Mouse (Mus musculus): ENCODE data around the gene Nemp1. TPM values are rescaled to one million over a fixed set of nuclear protein-coding genes. Genes with fewer than 3 reads are reported as not detected.

The Nemp1 gene
- total RNA-seq, 2 experiments from 2014 or later = 4.0 to 5.5 TPM

DNA sequence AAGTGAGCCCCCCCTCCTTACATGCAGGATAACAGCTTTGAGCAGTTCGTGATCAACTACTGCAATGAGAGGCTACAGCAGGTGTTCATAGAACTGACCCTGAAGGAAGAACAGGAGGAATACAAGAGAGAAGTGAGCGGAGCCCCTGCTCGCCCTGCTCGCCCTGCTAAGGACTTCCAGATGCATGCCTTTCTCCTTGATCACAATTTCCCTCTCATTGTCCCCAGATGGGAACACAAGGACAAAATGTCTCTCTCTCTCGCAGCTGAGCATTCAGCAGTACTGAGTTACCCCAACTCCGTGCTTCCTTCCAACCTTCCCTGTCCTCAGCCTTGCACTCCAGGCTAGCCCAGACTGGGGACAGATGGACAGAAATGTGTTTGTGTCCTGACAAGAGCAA is 46.0 kb downstream of the Nemp1 start:
- DNase-seq (ENCODE audit: low spot score in 2 of 2) = no peak

DNA sequence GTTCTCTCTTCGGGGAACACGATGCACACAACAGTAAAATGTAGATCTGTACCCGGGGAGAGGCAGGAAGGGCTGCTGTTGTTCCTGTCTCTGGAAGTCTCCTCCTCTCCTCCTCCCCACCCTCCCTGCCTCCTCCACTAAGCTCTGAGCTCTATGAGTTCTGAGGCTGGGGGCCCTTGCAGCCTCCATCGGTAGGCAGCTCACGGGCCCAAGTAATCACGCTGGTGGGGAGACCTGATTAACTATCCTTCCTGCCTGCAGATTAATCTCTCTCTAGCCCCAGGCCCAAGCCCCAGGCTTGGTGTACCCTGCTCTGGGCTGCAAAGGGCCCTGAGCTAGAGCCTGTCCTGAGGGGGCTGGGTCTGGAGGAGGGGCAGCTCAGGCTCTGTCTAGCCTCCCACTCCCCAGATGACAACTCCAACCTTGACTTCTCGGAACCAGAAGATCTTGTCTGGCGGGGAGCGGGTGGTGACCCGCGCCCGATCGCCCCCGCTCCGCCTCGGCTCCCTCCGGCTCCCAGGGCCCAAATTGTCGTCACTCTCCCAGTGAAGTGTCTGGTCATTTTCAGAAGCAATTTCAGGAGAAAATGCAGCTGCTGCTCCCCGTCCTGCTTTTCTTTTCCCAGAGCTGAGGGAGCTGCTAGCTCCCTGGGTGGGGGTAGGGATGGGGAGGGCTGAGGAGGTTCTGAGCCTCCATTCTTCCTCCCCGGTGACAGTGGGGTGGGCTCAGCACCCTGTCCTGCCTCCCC is 55.1 kb downstream of the Nemp1 start:
- DNase-seq (ENCODE audit: low spot score in 2 of 2) = no peak

DNA sequence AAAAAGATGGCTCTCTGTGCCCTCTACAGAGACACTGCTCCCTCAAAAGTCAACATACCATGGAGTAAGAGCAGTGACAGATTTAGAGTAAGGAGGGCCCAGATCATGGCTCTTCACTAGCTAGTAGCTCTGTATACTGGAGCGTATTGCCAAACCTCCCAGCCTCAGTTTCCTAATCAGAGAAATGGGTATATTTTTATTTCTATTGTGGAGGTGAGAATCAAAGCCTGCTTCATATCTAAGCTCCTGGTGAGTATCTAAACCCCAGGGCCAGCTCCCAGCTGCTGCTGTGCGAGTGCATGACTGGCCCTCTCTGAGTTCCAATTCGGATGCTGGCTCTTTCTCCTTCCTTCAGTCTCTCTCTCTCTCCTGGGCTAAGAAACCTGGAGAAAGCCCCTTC is 57.5 kb downstream of the Nemp1 start, which contains the start of gene Tac2:
Tac2 (plus strand) TSS at position 301 of the 400 bp plus-strand sequence.
- DNase-seq (ENCODE audit: low spot score in 2 of 2) = no peak

DNA sequence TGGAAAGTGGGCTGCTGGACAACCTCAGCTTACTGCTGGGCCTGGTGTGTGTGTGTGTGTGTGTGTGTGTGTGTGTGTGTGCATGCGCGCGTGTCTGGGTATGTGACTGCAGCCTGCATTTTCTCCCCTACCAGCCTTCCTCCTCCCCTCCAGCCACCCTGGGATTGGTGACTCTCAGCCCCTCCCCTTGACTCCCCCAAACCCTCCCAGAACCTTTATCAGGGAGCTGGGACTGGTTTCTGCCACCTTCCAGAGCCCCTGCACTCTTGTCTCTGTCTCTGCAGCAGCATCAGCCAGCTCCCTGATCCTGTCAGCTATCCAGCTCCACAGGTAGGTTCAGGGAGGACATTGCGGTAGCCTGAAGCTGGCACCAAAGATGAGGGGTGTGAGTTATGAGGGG is 58.4 kb downstream of the Nemp1 start:
- DNase-seq (ENCODE audit: low spot score in 2 of 2) = no peak

DNA sequence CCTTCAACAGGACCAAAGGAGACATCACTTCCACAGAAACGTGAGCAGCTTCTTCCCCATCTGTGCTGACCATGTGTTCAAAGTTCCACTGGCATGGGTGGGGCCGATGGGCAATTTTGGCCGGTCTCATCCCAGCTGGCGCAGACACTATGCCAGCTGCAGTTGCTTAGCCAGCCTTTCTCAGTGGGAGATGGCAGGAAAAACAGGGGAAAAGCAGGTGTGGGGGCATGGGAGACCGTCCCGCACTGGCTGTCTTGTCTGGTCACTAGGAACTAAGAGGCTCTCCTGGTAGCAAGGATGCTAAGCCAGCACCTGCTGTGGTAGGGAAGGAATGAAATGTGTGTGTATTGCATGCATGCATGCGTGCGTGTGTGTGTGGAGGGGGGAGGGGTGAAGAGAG is 61.7 kb downstream of the Nemp1 start:
- DNase-seq (ENCODE audit: low spot score in 2 of 2) = peak; percentile 36 to 49

DNA sequence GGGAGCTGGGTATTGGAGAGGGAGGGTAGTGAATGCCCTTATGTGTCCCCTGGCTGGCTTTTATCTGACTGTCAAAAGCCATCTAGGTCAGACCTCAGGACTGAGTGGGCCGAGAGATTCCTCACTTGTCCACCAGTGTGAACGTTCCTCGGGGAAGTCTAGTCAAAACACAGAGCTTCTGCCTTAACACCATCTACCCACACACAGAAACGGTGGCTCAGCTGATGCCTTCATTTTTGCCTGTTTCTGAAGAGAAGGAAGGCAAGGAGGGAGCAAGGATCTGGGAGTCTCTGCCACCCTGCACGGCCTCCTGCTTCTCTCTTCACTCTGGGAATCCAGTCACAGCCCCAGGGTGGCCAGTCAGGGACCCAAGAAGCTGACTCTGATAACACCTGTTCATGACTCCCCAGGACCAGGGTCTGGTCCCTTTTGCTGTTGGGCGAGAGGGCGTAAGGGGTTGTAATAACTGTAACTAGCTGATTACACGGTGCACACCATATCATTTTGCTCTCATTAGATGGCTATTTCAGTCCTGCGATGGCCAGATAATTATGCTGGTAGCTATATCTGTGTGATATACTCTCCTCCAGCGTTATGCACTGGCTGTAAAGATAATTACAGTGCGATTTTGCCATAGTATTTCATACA is 63.7 kb downstream of the Nemp1 start:
- no peak for DNase-seq (ENCODE audit: low spot score in 2 of 2)

DNA sequence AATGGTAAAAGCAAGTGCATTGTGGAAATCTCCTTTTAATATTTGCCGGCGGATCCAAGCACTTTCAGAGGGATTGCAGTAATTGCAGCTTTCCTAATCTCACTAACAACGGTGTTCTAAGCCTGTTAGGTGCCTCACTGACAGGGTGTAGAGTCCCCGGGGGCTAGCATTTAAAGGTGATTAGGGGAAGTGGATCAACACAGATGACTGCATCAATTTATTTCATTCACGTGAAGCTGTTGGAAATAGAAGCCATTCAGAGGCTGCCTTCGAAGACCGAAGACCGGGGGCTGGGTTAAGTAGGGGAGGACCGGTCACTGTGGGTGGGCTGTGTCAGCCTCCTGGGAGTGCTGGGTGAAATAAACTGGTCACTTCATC is 64.2 kb downstream of the Nemp1 start:
- no peak for DNase-seq (ENCODE audit: low spot score in 2 of 2)

DNA sequence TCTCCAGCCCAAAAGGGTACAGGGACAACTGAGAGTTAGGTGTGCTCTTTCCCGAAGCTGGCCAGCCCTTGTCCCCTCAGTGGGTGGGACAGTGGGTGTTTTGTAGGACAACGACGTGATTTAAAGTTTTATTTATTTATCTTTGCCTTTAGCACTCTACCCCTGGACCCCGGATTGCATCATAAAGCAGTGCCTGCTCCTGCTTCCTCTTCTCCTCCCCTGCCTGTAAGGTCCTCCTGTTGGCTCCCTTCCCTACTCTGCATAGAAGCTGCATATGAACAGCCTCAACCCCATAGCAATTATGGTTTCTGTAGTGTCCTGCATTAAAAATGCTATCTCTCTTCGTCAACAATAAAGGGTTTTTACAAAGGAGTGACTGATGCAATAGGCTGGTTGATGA is 64.7 kb downstream of the Nemp1 start:
- DNase-seq (ENCODE audit: low spot score in 2 of 2) = no peak

DNA sequence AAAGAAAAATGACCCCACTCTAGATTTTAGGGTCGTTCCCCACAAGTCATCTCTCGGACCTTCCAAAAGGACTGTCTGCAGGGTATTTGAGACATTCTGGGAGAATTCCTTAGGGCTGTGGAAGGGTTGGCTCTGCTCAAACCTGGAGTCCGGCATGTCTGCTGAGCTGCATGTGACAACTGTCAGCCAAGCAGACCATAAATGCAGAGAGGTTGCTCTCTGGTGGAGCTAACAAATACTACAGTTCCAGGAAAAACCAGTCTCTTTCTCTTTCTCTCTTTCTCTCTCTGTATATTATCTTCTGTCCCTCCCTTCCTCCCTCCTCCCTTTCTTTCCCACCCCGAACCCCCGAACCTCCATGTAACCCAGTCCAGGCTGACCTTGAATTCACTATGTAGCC is 67.7 kb downstream of the Nemp1 start:
- no peak for DNase-seq (ENCODE audit: low spot score in 2 of 2)

DNA sequence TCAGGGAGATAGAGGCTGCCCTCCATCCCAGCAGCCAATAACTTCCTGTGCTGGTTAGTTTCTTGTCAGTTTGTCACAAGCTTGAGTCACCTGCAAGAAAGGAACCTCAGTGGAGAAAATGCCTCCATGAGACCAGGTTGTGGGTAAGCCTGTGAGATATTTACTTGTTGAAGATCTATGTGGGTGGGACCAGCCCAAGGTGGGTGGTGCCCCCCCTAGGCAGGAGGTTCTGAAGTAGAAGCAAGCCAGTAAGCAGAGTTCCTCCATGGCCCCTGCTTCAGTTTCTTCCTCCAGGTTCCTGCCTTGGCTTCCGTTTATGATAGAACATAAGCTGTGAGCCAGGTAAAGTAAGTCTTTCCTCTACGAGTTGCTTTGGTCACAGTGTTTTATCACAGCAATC is 69.6 kb downstream of the Nemp1 start:
- DNase-seq (ENCODE audit: low spot score in 2 of 2) = no peak

DNA sequence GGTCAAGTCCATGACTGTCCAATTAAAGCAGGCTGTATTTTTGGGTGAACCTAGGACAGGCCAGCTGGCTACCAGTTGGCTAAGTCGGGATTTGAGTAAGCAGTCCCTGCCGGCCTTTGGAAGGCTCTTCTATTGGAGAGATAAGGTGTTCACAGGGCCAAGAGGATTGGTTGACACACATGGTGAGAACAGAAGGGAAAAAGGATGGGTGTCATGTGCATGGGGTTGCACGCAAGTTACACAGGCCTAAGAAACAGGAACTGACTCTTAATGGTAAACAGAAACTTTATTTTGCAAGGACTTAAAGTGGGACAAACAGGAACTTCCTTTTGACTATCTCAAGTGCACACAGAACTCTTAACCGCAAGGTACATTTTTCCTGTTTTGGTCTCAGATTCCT is 70.2 kb downstream of the Nemp1 start:
- DNase-seq (ENCODE audit: low spot score in 2 of 2) = no peak

DNA sequence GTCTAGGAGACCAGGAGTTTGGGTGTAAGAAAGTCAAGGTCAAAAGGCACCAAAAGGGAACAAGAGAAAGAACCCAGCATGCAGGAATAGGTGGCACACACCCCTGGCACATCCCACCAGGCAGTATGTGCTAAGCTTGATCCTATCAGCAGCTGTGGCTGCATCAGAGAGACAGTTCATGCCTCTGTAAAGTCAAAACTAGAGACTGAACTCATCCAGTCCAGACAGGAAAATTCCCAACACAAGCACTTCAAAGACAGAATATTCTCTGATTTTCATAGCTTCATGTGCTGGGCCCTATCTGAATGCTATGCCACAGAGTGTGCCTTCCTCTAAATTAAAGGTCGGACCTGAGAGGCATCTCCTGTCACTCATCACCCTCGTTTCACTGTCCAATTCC is 70.9 kb downstream of the Nemp1 start:
- DNase-seq (ENCODE audit: low spot score in 2 of 2) = no peak

DNA sequence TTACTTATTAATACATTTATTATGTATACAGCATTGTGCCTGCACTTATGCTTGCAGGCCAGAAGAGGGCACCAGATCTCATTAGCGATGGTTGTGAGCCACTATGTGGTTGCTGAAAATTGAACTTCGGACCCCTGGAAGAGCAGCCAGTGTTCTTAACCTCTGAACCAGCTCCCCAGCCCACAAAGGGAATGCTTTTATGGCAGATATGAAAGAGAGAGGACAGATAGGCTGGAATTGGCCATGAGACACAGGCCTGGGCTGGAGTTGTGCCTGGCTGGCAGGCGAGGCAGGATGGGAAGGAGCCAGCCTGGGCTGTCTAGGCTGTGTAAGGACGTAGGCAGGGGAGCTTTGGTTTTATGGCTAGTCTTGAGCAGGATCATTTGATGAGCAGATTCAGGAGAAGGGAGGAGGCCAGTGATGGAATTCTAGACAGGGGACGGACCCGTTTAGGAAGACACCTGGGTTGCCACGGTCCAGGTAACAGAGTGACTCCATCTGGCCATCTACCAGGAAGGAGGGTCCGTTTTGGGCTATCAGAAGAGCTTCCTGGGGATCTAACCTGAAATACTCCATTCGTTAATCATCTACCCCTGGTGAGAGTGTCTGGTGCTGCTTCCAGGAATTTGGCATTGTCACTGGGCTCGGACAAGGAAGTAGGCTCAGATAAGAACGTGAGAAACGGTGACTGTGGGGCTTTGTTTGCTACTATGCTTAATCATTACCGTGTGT is 71.6 kb downstream of the Nemp1 start:
- peak in 1 of 2 experiments; percentile 42 for DNase-seq (ENCODE audit: low spot score in 2 of 2)

DNA sequence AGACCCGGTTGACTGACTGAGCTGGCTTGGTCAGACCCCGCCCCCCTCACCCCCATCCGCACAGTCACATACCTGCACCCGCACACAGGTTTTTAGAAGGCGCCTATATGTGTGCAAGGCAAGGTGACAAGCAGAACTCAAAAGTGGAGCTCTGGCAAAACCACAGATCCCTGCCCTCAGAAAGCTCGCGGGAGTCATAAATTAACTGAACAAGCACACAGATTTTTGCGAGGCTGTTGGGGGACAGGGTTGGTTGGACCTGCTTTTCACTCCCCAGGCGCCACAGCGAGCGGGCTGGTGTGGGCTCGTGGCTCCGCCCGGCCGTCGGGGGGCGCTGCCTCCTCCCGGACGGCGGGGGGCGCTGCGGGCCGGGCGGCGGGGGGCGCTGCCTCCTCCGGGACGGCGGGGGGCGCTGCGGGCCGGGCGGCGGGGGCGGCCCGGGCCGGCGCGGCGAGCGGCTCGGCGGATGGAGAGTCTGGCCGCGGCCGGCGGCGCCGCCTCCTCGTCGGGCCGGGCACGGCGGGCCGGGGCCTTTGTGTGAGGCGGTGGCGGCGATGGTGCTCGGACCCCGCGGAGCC is 72.5 kb downstream of the Nemp1 start, which contains the start of gene Zbtb39:
Zbtb39 (plus strand) TSS at position 456 of the 578 bp plus-strand sequence.
- DNase-seq (ENCODE audit: low spot score in 2 of 2) = peak; percentile 73 to 89

DNA sequence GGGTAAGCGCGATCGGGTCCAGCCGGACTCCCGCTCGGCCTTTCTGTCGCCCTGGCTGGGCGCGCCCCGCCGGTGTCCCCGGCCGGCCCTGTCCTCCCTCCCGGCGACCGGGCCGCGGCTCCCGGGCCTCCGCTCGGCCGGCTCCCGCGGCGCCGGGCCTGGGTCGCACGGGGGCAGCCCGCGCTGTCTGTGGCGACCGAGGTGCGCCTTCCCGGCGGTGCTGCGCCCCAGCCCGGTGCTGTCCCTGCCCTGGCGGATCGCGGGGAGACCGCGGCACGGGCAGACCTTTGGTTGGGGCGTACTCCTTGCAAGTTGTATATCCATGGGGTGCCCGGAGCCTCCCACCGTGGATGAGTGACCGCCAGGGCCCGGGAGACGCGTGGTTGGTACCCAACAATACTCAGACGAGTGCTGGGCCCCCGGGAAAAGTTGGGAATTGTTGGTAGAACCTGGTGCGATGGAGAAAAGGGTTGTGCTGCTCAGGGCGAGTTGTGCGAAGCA is 73.0 kb downstream of the Nemp1 start:
- peak in 1 of 2 experiments; percentile 36 for DNase-seq (ENCODE audit: low spot score in 2 of 2)

DNA sequence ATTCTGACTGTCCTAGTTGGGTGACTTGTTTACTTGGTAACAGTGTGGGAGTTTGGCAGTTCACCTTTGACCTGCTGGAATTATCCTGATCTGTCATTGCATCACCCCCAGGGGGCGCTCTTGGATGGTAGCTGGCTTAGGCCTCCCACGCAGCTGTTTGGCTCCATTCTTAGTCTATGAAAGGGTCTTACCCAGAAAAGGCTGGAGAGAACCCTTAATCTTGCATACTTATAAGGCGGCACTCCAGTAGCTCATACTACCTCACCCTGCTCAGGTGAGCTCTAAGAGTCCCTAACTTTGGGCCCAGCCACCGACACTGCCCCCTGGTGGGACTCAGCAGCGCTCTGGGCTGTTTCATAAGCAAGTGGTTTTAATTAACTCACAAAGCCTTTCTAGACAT is 78.0 kb downstream of the Nemp1 start:
- peak; percentile 47 to 59 for DNase-seq (ENCODE audit: low spot score in 2 of 2)

DNA sequence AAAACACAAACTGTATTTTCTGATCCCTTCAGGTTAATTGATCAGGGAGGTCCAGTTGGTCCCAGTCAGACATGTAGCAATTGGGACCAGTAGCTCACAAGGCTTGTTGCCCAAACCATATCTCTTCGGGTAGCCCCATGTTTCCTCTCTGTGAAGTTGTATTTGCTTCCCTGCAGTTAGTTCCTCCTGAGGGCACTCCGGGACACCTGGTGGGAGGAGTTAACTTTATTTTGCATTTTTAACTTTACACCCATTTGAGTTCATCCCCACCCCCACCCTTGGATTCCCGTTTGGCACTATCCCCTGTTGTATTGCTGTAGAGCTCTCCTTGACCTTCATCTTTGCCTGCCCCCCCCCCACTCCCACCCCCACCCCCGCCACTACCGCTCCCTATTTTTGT is 79.2 kb downstream of the Nemp1 start:
- DNase-seq (ENCODE audit: low spot score in 2 of 2) = no peak

DNA sequence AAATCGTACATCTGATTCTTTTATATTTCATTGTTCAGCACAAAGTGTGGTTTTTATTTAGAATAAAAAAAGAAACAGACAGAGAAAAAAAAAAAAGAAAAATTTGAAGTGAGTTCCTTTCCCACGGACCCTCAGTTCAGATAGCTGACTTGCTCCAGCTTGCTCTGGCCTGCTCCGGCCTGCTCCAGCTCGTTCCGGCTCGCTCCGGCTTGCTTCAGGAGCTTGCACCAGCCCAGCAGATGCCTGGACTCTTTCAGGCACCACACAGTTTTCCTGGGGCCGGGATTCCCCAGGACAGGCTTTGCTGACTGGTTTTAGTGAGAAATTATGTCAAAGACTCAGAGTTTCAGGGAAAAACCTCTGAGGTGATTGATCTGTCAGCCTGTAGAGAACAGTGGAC is 80.6 kb downstream of the Nemp1 start:
- DNase-seq (ENCODE audit: low spot score in 2 of 2) = peak in 1 of 2 experiments; percentile 7

DNA sequence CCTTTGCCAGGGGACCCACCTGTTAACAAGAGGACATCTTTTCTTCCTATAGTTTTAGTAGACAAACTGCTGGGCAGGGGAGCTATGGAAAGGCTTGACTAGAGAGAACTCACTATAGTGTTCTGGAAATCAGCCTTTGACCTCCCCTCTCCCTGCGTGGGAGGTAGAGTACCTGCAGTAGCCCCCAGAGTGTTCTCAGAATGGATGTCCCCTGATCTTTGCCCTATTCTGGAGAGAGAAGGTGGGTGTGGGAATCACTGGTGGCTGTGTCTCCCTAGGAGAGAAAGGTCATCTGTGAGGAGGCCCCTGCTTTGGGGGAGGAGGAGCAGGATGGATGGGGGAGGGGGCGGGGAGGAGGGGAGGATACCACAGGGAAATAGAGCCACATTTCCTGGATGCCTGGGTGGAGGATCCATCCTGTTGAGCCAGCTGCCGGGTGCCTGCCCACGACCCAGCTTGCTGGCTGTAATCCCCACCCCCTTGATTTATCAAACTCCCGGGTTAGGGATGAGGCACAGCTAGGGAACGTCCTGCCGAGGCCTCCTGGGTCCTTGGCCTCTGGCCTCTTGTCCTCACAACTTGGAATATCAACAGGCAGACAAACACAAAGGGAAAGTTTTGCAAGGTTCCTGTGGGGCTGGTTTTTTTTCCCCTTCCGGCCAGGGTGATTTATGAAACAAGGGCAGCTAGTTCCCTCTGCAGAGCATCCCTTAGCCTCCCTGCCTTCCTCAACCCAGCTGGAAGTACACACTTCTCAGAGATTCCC is 82.3 kb downstream of the Nemp1 start:
- DNase-seq (ENCODE audit: low spot score in 2 of 2) = peak in 1 of 2 experiments; percentile 15

DNA sequence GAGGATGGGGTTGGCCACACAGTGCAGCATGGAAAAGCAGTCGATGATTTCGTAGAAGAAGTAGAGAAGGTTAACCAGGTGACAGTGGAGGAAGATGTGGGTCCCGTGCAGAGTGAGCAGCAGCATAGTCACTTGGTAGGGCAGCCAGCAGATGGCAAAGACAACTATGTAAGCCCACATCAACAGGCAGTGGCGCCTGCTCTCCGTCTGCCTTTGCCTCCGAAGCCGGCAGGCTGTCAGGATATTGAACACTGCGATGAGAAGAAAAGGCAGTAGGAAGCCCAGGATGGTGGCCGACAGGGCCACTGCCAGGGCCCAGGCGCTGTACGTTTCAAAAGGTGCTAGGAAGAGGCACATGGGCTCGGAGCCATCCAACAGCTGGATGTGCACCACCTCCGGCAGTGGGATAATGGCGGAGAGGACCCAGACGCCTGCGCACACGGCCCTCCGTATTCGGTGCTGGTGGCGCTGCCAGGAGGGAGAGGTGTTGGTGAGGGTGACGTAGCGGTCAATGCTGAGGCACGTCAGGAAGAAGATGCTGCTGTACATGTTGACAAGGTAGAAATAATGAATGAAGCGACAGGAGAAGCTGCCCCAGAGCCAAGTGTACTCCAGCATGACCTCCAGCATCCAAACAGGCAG is 83.6 kb downstream of the Nemp1 start:
- DNase-seq (ENCODE audit: low spot score in 2 of 2) = peak in 1 of 2 experiments; percentile 32

Measured in layer of hippocampus, postnatal 10 days (tissue).